Mouse (Mus musculus) CD8-positive naive resting alpha-beta T cell, adult 2 months (primary cell): ENCODE results near the gene Gm42674.
A peak's percentile ranks its signal among the peaks of the same experiment; 100 is the strongest.

Experiments used
- DNase-seq, 2 experiments: peaks; one replicate each; pipeline ENCODE4 v3.0.0; 2022; ENCODE audit warnings: low read depth in 2 of 2, low spot score in 2 of 2

Gm42674 gene

GRCm38 (mm10) chr3:90597736-90598135, 4.0 kb upstream of the Gm42674 start:
- no peak for DNase-seq

- no peak for DNase-seq
Observed at GRCm38 (mm10) chr3:90598212-90598611, 3.5 kb upstream of the Gm42674 start.

- no peak for DNase-seq
Observed at GRCm38 (mm10) chr3:90599401-90599800, 2.3 kb upstream of the Gm42674 start.

GRCm38 (mm10) chr3:90600036-90600435, 1.7 kb upstream of the Gm42674 start:
- no peak for DNase-seq

- no peak for DNase-seq
Observed at GRCm38 (mm10) chr3:90600458-90601195, 1.1 kb upstream of the Gm42674 start.

- no peak for DNase-seq
Observed at GRCm38 (mm10) chr3:90603623-90604022, 1.9 kb downstream of the Gm42674 start, which contains the start of gene S100a4. S100a4 (plus strand) TSS chr3:90603771.

GRCm38 (mm10) chr3:90604416-90604815, 2.7 kb downstream of the Gm42674 start:
- DNase-seq = no peak

- DNase-seq = no peak
Observed at GRCm38 (mm10) chr3:90605049-90605448, 3.3 kb downstream of the Gm42674 start.

- no peak for DNase-seq
Observed at GRCm38 (mm10) chr3:90605736-90606135, 4.0 kb downstream of the Gm42674 start.

GRCm38 (mm10) chr3:90606185-90606584, 4.5 kb downstream of the Gm42674 start:
- DNase-seq = no peak

- no peak for DNase-seq
Observed at GRCm38 (mm10) chr3:90607361-90607760, 5.7 kb downstream of the Gm42674 start.

- no peak for DNase-seq
Observed at GRCm38 (mm10) chr3:90608223-90608622, 6.5 kb downstream of the Gm42674 start, which contains the start of gene S100a5. S100a5 (plus strand) TSS chr3:90608523.

- no peak for DNase-seq
Observed at GRCm38 (mm10) chr3:90609102-90609501, 7.4 kb downstream of the Gm42674 start.

- DNase-seq = no peak
Observed at GRCm38 (mm10) chr3:90611494-90611893, 9.8 kb downstream of the Gm42674 start.

GRCm38 (mm10) chr3:90612061-90612460, 10.4 kb downstream of the Gm42674 start:
- DNase-seq = no peak

GRCm38 (mm10) chr3:90612728-90613291, 11.1 kb downstream of the Gm42674 start, which contains the start of gene S100a6:
S100a6 (plus strand) TSS chr3:90612882.
- peak; percentile 59 to 80 for DNase-seq

- no peak for DNase-seq
Observed at GRCm38 (mm10) chr3:90613461-90614147, 11.9 kb downstream of the Gm42674 start.

GRCm38 (mm10) chr3:90614148-90614530, 12.4 kb downstream of the Gm42674 start:
- DNase-seq = no peak

- DNase-seq = no peak
Observed at GRCm38 (mm10) chr3:90614611-90615251, 13.0 kb downstream of the Gm42674 start.

- DNase-seq = peak; percentile 63 to 75
Observed at GRCm38 (mm10) chr3:90615415-90615814, 13.7 kb downstream of the Gm42674 start.

GRCm38 (mm10) chr3:90615911-90616310, 14.2 kb downstream of the Gm42674 start:
- no peak for DNase-seq

GRCm38 (mm10) chr3:90617586-90617985, 15.9 kb downstream of the Gm42674 start:
- no peak for DNase-seq
